In genomic region chr17:28279236-28279635, GRCm38 (mm10) we compare ENCODE assay signal across 14 mouse cellular contexts. TPM values are rescaled to one million over a fixed set of nuclear protein-coding genes. Genes with fewer than 3 reads are reported as not detected.
DNase-seq lines count a peak whose midpoint lies in the region; ATAC-seq and TF ChIP-seq lines count a peak whose summit lies in the region.
"Had no signal": no experiment of that assay in that cellular context is flagged by ENCODE, and none has a peak within 500 bp of the region (broad histone marks: within the 10 kb centered on the region; RNA-seq: fewer than 3 reads in every experiment).

No protein-coding gene starts in this region.

- TF ChIP-seq POLR2A in kidney, adult 2 months (IDR thresholded peaks at IDR 0.05; ENCODE audit: low read depth, low read length) = no peak

- WGBS in heart, embryonic 15.5 days = 51% methylated on average over 4 of the region's 4 CpGs
- WGBS in embryonic facial prominence, embryonic 10.5 days = 45% methylated on average over 4 of the region's 4 CpGs
- 16% methylated on average over 4 of the region's 4 CpGs for WGBS in kidney, adult 2 months
- WGBS in limb, embryonic 11.5 days = 46% methylated on average over 4 of the region's 4 CpGs

- no peaks in the 10 kb centered on the region for H3K27me3 ChIP-seq in heart, embryonic 15.5 days
- H3K27me3 ChIP-seq in embryonic facial prominence, embryonic 10.5 days (replicated peaks; ENCODE audit: low read depth, poor library complexity, severe bottlenecking) = no peaks in the 10 kb centered on the region
- no peaks in the 10 kb centered on the region for H3K27me3 ChIP-seq in kidney, adult 2 months (replicated peaks; ENCODE audit: control insufficient read depth, insufficient read depth, low read length)
- H3K27me3 ChIP-seq in limb, embryonic 11.5 days (ENCODE audit: control insufficient read depth, insufficient read depth, low read length) = no peaks in the 10 kb centered on the region
- H3K27me3 ChIP-seq: forebrain, embryonic 15.5 days; neural tube, embryonic 12.5 days had no signal

- H3K4me1 ChIP-seq in heart, embryonic 15.5 days (replicated peaks) = peaks cover 26% of the 10 kb centered on the region
- peaks cover 50% of the 10 kb centered on the region for H3K4me1 ChIP-seq in embryonic facial prominence, embryonic 10.5 days
- H3K4me1 ChIP-seq in kidney, adult 2 months (ENCODE audit: control insufficient read depth, insufficient read depth, low read length) = peaks cover 41% of the 10 kb centered on the region
- peaks cover 30% of the 10 kb centered on the region for H3K4me1 ChIP-seq in limb, embryonic 11.5 days (ENCODE audit: control insufficient read depth, insufficient read depth, low read length)
- H3K4me1 ChIP-seq: forebrain, embryonic 15.5 days had no signal

- ATAC-seq in heart, embryonic 15.5 days (replicated peaks; ENCODE audit: insufficient number of reproducible peaks, insufficient read depth, low FRiP score, low read depth) = no peak
- ATAC-seq in limb, embryonic 11.5 days (ENCODE audit: insufficient number of reproducible peaks, low FRiP score, low TSS enrichment, low read depth) = no peak
- ATAC-seq: forebrain, embryonic 15.5 days had no signal

- H3K9me3 ChIP-seq in heart, embryonic 15.5 days (replicated peaks) = no peaks in the 10 kb centered on the region
- no peaks in the 10 kb centered on the region for H3K9me3 ChIP-seq in embryonic facial prominence, embryonic 10.5 days
- no peaks in the 10 kb centered on the region for H3K9me3 ChIP-seq in limb, embryonic 11.5 days (ENCODE audit: control insufficient read depth, low read length)
- H3K9me3 ChIP-seq: forebrain, embryonic 15.5 days; neural tube, embryonic 12.5 days had no signal

- intact Hi-C loops in heart, postnatal 25 days (cut with DNase I) = no loop called here

- 0 out of 2 replicates have a peak overlapping the region, but pooled peaks have one; percentile 2 for H3K27ac ChIP-seq in heart, embryonic 15.5 days
- H3K27ac ChIP-seq in embryonic facial prominence, embryonic 10.5 days (replicated peaks) = peak overlapping the region; percentile 45
- H3K27ac ChIP-seq in kidney, adult 2 months (ENCODE audit: insufficient read depth, low read depth, low read length) = no peak overlapping the region
- peak overlapping the region; percentile 51; the same call in 1 of the 2 replicates for H3K27ac ChIP-seq in limb, embryonic 11.5 days (replicated peaks; ENCODE audit: low read depth, low read length)
- H3K27ac ChIP-seq: forebrain, embryonic 15.5 days; hindbrain, embryonic 14.5 days; neural tube, embryonic 12.5 days had no signal

- no peak for TF ChIP-seq CTCF in kidney, adult 2 months (conservative IDR thresholded peaks at IDR 0.05; ENCODE audit: insufficient read depth, insufficient read length, low read depth, low read length)

- H3K4me2 ChIP-seq in heart, embryonic 15.5 days = no peak overlapping the region
- no peak overlapping the region for H3K4me2 ChIP-seq in limb, embryonic 11.5 days (ENCODE audit: low read depth, severe bottlenecking)
- H3K4me2 ChIP-seq: forebrain, embryonic 15.5 days; hindbrain, embryonic 14.5 days; midbrain, embryonic 11.5 days; neural tube, embryonic 12.5 days had no signal

- no peak overlapping the region for H3K4me3 ChIP-seq in heart, embryonic 15.5 days
- H3K4me3 ChIP-seq in embryonic facial prominence, embryonic 10.5 days = no peak overlapping the region
- no peak overlapping the region for H3K4me3 ChIP-seq in kidney, adult 2 months (ENCODE audit: insufficient read depth, low read depth, low read length)
- no peak overlapping the region for H3K4me3 ChIP-seq in limb, embryonic 11.5 days (ENCODE audit: low read depth, low read length)
- H3K4me3 ChIP-seq: forebrain, embryonic 15.5 days; neural tube, embryonic 12.5 days had no signal

- H3K36me3 ChIP-seq in heart, embryonic 15.5 days = no peaks in the 10 kb centered on the region
- no peaks in the 10 kb centered on the region for H3K36me3 ChIP-seq in embryonic facial prominence, embryonic 10.5 days (replicated peaks)
- no peaks in the 10 kb centered on the region for H3K36me3 ChIP-seq in kidney, adult 2 months (ENCODE audit: control insufficient read depth, insufficient read depth, low read length)
- no peaks in the 10 kb centered on the region for H3K36me3 ChIP-seq in limb, embryonic 11.5 days (ENCODE audit: control insufficient read depth, insufficient read depth, low read length)
- H3K36me3 ChIP-seq: forebrain, embryonic 15.5 days; neural tube, embryonic 12.5 days had no signal

- H3K9ac ChIP-seq in heart, embryonic 15.5 days = no peak overlapping the region
- H3K9ac ChIP-seq in limb, embryonic 11.5 days (ENCODE audit: low read length) = no peak overlapping the region
- H3K9ac ChIP-seq: forebrain, embryonic 15.5 days; hindbrain, embryonic 14.5 days; neural tube, embryonic 12.5 days had no signal

- DNase-seq in heart, postnatal 25 days (ENCODE audit: low spot score) = no peak
- no peak for DNase-seq in embryonic facial prominence, embryonic 10.5 days (ENCODE audit: low spot score)
- DNase-seq in kidney, adult 2 months = peak; percentile 84
- DNase-seq in limb, embryonic 11.5 days (ENCODE audit: low spot score) = no peak
- no peak for DNase-seq in right cerebral cortex, postnatal 36 days (ENCODE audit: low spot score in 2 of 2)
- no peak for DNase-seq in right cerebral cortex, postnatal 25 days
- DNase-seq in gastrocnemius, postnatal 4 days (ENCODE audit: low spot score in 2 of 2) = no peak
- DNase-seq: left cerebral cortex, postnatal 4 days; right cerebral cortex, postnatal 14 days had no signal

RNA-seq across cellular contexts. Expression of gene Fance, which starts 34.1 kb away (rescaled TPM):
- 18.8 and 25.3 TPM in 2 replicates for polyA plus RNA-seq in heart, embryonic 15.5 days (2015; fragmentation: Nextera tagmentation; extraction: Ambion mirVana)
- total RNA-seq in heart, postnatal 25 days (2021) = 10 to 100 TPM; 10.5 to 11.1 TPM
- 28.4 and 30.9 TPM in 2 replicates for polyA plus RNA-seq in embryonic facial prominence, embryonic 10.5 days (2016; fragmentation: Nextera tagmentation; extraction: Ambion mirVana)
- 11.4 and 12.1 TPM in 2 replicates for polyA plus RNA-seq in kidney, adult 2 months (2012; rRNA removed)
- 27.3 and 29.4 TPM in 2 replicates for polyA plus RNA-seq in limb, embryonic 11.5 days (2014; fragmentation: Nextera tagmentation; extraction: Ambion mirVana)
- 10 to 100 TPM; 24.9 to 25.4 TPM for total RNA-seq in gastrocnemius, postnatal 4 days (2021)

RNA-seq across cellular contexts. Expression of gene Ppard, which starts 46.7 kb away (rescaled TPM):
- polyA plus RNA-seq in heart, embryonic 15.5 days (2015; fragmentation: Nextera tagmentation; extraction: Ambion mirVana) = 1.1 and 1.4 TPM in 2 replicates
- total RNA-seq in heart, postnatal 25 days (2021) = 10 to 100 TPM; 40.4 to 40.6 TPM
- polyA plus RNA-seq in embryonic facial prominence, embryonic 10.5 days (2016; fragmentation: Nextera tagmentation; extraction: Ambion mirVana) = 1.4 and 1.9 TPM in 2 replicates
- 27.5 and 28.0 TPM in 2 replicates for polyA plus RNA-seq in kidney, adult 2 months (2012; rRNA removed)
- polyA plus RNA-seq in limb, embryonic 11.5 days (2014; fragmentation: Nextera tagmentation; extraction: Ambion mirVana) = 2.3 and 2.7 TPM in 2 replicates
- 10 to 100 TPM; 34.3 to 37.6 TPM for total RNA-seq in gastrocnemius, postnatal 4 days (2021)

RNA-seq across cellular contexts. Expression of gene Rpl10a, which starts 49.0 kb away (rescaled TPM):
- polyA plus RNA-seq in heart, embryonic 15.5 days (2015; fragmentation: Nextera tagmentation; extraction: Ambion mirVana) = 305 and 312 TPM in 2 replicates
- 100 to 1,000 TPM; 359 to 375 TPM for total RNA-seq in heart, postnatal 25 days (2021)
- polyA plus RNA-seq in embryonic facial prominence, embryonic 10.5 days (2016; fragmentation: Nextera tagmentation; extraction: Ambion mirVana) = 539 and 546 TPM in 2 replicates
- 2,603 and 2,904 TPM in 2 replicates for polyA plus RNA-seq in kidney, adult 2 months (2012; rRNA removed)
- 616 TPM in 2 replicates for polyA plus RNA-seq in limb, embryonic 11.5 days (2014; fragmentation: Nextera tagmentation; extraction: Ambion mirVana)
- total RNA-seq in gastrocnemius, postnatal 4 days (2021) = 100 to 1,000 TPM; 919 to 955 TPM
